9 mouse cellular contexts compared by ENCODE assay signal in genomic region chr5:116231841-116232643, GRCm38 (mm10). TPM values are rescaled to one million over a fixed set of nuclear protein-coding genes. Genes with fewer than 3 reads are reported as not detected.
DNase-seq lines count a peak whose midpoint lies in the region; ATAC-seq lines count a peak whose summit lies in the region.
"Had no signal": no experiment of that assay in that cellular context is flagged by ENCODE, and none has a peak within 500 bp of the region (broad histone marks: within the 10 kb centered on the region; RNA-seq: fewer than 3 reads in every experiment).

No protein-coding gene starts in this region.

- no peak overlapping the region for H3K9ac ChIP-seq in kidney, embryonic 14.5 days (ENCODE audit: low read depth, low read length)
- no peak overlapping the region for H3K9ac ChIP-seq in limb, embryonic 12.5 days (replicated peaks)
- H3K9ac ChIP-seq in neural tube, embryonic 13.5 days: no peak overlapping the region

- H3K4me1 ChIP-seq in kidney, embryonic 14.5 days (ENCODE audit: control insufficient read depth, insufficient read depth, low read length): no peaks in the 10 kb centered on the region
- H3K4me1 ChIP-seq in limb, embryonic 12.5 days (replicated peaks): peaks cover 9% of the 10 kb centered on the region
- H3K4me1 ChIP-seq in neural tube, embryonic 13.5 days (replicated peaks): peaks cover 18% of the 10 kb centered on the region; the same call in 1 of the 2 replicates

- no peaks in the 10 kb centered on the region for H3K27me3 ChIP-seq in kidney, embryonic 14.5 days (ENCODE audit: control insufficient read depth, insufficient read depth, low read length)
- H3K27me3 ChIP-seq in limb, embryonic 12.5 days: no peaks in the 10 kb centered on the region; the same call in 1 of the 2 replicates
- no peaks in the 10 kb centered on the region for H3K27me3 ChIP-seq in neural tube, embryonic 13.5 days

- H3K27ac ChIP-seq in kidney, embryonic 14.5 days (ENCODE audit: low read depth, low read length): no peak overlapping the region
- no peak overlapping the region for H3K27ac ChIP-seq in limb, embryonic 12.5 days
- no peak overlapping the region for H3K27ac ChIP-seq in neural tube, embryonic 13.5 days (replicated peaks)

- no peak overlapping the region for H3K4me3 ChIP-seq in kidney, embryonic 14.5 days (ENCODE audit: low read length)
- H3K4me3 ChIP-seq in limb, embryonic 12.5 days (replicated peaks): no peak overlapping the region; the same call in 1 of the 2 replicates
- H3K4me3 ChIP-seq in neural tube, embryonic 13.5 days: 0 out of 2 replicates have a peak overlapping the region, but pooled peaks have one; percentile 9
- H3K4me3 ChIP-seq: erythroblast, embryonic 14.5 days had no signal

- H3K36me3 ChIP-seq in kidney, embryonic 14.5 days (ENCODE audit: control insufficient read depth, insufficient read depth, low read length): no peaks in the 10 kb centered on the region
- H3K36me3 ChIP-seq in limb, embryonic 12.5 days: no peaks in the 10 kb centered on the region
- H3K36me3 ChIP-seq in neural tube, embryonic 13.5 days: no peaks in the 10 kb centered on the region

- H3K4me2 ChIP-seq in kidney, embryonic 14.5 days (replicated peaks; ENCODE audit: low read depth, low read length): peak overlapping the region; percentile 24; the same call in 1 of the 2 replicates
- peak overlapping the region; percentile 48 for H3K4me2 ChIP-seq in limb, embryonic 12.5 days
- H3K4me2 ChIP-seq in neural tube, embryonic 13.5 days: peak overlapping the region; percentile 41

- 25% methylated on average over 19 of the region's 19 CpGs for WGBS in kidney, embryonic 14.5 days
- WGBS in limb, embryonic 12.5 days: 16% methylated on average over 19 of the region's 19 CpGs
- 20% methylated on average over 19 of the region's 19 CpGs for WGBS in neural tube, embryonic 13.5 days

- 0 out of 2 replicates have a peak, but pooled peaks have one; percentile 43 for ATAC-seq in kidney, embryonic 14.5 days (ENCODE audit: low FRiP score, low TSS enrichment)
- no peak for ATAC-seq in limb, embryonic 12.5 days (ENCODE audit: insufficient number of reproducible peaks, insufficient read depth, low FRiP score, low TSS enrichment, low read depth)
- peak; percentile 45; the same call in 1 of the 2 replicates for ATAC-seq in neural tube, embryonic 13.5 days (ENCODE audit: low read depth)

- DNase-seq in 3134 (ENCODE audit: extremely low read depth, insufficient read length, low spot score) (peak; percentile 15), R1 (ENCODE audit: low read depth, low spot score) (peak; percentile 81)
- peak; percentile 74 to 82 for DNase-seq in cerebellum, postnatal 36 days
- peak; percentile 66 to 82 for DNase-seq in frontal cortex, postnatal 36 days (ENCODE audit: low spot score in 2 of 2)
- no peak for DNase-seq in spleen, postnatal 14 days (ENCODE audit: low spot score in 2 of 2)

- no peaks in the 10 kb centered on the region for H3K9me3 ChIP-seq in kidney, embryonic 14.5 days (ENCODE audit: control insufficient read depth, low read length)
- H3K9me3 ChIP-seq in limb, embryonic 12.5 days: peaks cover 3% of the 10 kb centered on the region; the same call in 1 of the 2 replicates
- no peaks in the 10 kb centered on the region for H3K9me3 ChIP-seq in neural tube, embryonic 13.5 days

RNA-seq across cellular contexts. Expression of gene Ccdc60, which starts 56.7 kb away (rescaled TPM):
- polyA plus RNA-seq in kidney, embryonic 14.5 days (2014; fragmentation: Nextera tagmentation; extraction: Ambion mirVana): 0.47 and 0.55 TPM in 2 replicates
- polyA plus RNA-seq in limb, embryonic 12.5 days (2016; fragmentation: Nextera tagmentation; extraction: Ambion mirVana): 1.4 and 1.7 TPM in 2 replicates
- polyA plus RNA-seq in neural tube, embryonic 13.5 days (2015; fragmentation: Nextera tagmentation; extraction: Ambion mirVana): 0.82 and 1.0 TPM in 2 replicates
- polyA plus RNA-seq: erythroblast, embryonic 14.5 days had no signal

Comparison
In these comparisons a context has a peak if more than half of its experiments do, and no peak if none do; other contexts are left out.
1. DNase-seq: peak in 3134 (single experiment), R1 (single experiment), cerebellum, postnatal 36 days (2 of 2) and frontal cortex, postnatal 36 days (2 of 2); none in spleen, postnatal 14 days (0 of 2).
2. Peak in every context shown above with its lines, with median percentiles within 50 percentile points of each other: H3K4me2 ChIP-seq.